Mouse (Mus musculus) hindbrain, embryonic 14.5 days (tissue): Measurements from ENCODE around the gene Oprm1. TPM values are rescaled to one million over a fixed set of nuclear protein-coding genes. Genes with fewer than 3 reads are reported as not detected.
"Not testable (repeated sequence)": the region's sequence is repeated elsewhere in the genome, so short reads cannot be mapped to it uniquely, and the experiment has no call there.

Source experiments
- ATAC-seq: fragments of 200-750 bp; cut with Nextera tagmentation; 2 replicates; pipeline ENCODE4 v1.8.0; 2017; ENCODE audit warnings: moderate number of reproducible peaks, mild to moderate bottlenecking, moderate TSS enrichment, moderate library complexity; ENCODE audit not compliant: low FRiP score
- DNase-seq: peaks from one replicate; pipeline ENCODE4 v3.0.0-alpha.2; 2015; ENCODE audit warnings: low spot score
- H3K27ac ChIP-seq: fragments of 300-500 bp; sonication (generic); 2 replicates; pipeline ENCODE4 v1.5.1; 2014; ENCODE audit warnings: mild to moderate bottlenecking, moderate library complexity
- H3K27me3 ChIP-seq: fragments of 300-500 bp; sonication (generic); 2 replicates; pipeline ENCODE4 v1.6.1; 2014; ENCODE audit warnings: mild to moderate bottlenecking, low read length, mixed read lengths; ENCODE audit not compliant: control insufficient read depth, insufficient read depth
- H3K36me3 ChIP-seq: fragments of 300-500 bp; sonication (generic); replicated peaks from 2 replicates; pipeline ENCODE4 v1.6.1; 2014; ENCODE audit not compliant: control insufficient read depth, insufficient read depth
- H3K4me1 ChIP-seq: fragments of 300-500 bp; sonication (generic); replicated peaks from 2 replicates; pipeline ENCODE4 v1.6.1; 2014; ENCODE audit warnings: antibody characterized with exemption, low read length, mixed read lengths; ENCODE audit not compliant: control insufficient read depth, insufficient read depth
- H3K4me2 ChIP-seq: fragments of 300-500 bp; sonication (generic); replicated peaks from 2 replicates; pipeline ENCODE4 v1.6.1; 2014; ENCODE audit warnings: mild to moderate bottlenecking, moderate library complexity
- H3K4me3 ChIP-seq: fragments of 300-500 bp; sonication (generic); replicated peaks from 2 replicates; pipeline ENCODE4 v1.5.1; 2014; ENCODE audit warnings: mild to moderate bottlenecking, low read length
- H3K9ac ChIP-seq: fragments of 300-500 bp; sonication (generic); 2 replicates; pipeline ENCODE4 v1.6.1; 2014
- H3K9me3 ChIP-seq: fragments of 300-500 bp; sonication (generic); 2 replicates; pipeline ENCODE4 v1.6.1; 2016; ENCODE audit warnings: low read length; ENCODE audit not compliant: control insufficient read depth
- WGBS: fragments of 180-500 bp; shearing (Covaris S2); extraction: QIAGEN DNeasy Blood & Tissue Kit; methylation state at CpG from one replicate; pipeline ENCODE4 v1.1.7; 2014; 5-methylcytosine and 5-hydroxymethylcytosine counted together
- polyA plus RNA-seq: library from polyadenylated mRNA; unstranded; fragments of >200 nt; fragmentation: Nextera tagmentation; extraction: Ambion mirVana; gene quantifications from 2 replicates; pipeline ENCODE4 v1.2.1, GENCODE M21; 2014

The Oprm1 gene
- polyA plus RNA-seq, 1 experiment from 2014 or later = 3.6 TPM

DNA sequence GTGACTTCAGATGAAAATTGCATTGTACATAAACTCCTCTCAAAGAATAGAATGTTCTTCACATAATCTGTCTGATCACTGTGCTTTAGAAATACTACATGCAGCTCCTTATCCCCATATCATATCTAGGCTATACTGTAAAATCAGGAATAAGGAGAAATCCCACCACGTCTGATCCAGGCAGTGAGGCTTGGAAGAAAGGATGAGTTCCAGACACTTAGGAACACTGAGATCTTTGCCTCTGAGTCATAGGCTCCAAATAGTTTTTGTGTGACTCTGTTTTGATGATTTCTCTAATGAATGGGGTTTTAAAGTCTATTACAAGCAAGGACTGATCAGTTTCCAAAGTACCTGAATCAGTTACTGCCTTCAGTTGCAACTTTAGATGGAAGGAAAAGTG is 83.9 kb downstream of the Oprm1 start:
- 87% methylated on average over 1 of the region's 1 CpGs for WGBS
- Histone ChIP-seq H3K9me3 (no peaks in the 10 kb centered on the region), H3K36me3 (no peaks in the 10 kb centered on the region), H3K4me2 (no peak overlapping the region), H3K4me3 (no peak overlapping the region), H3K27me3 (no peaks in the 10 kb centered on the region), H3K27ac (no peak overlapping the region), H3K9ac (no peak overlapping the region), H3K4me1 (no peaks in the 10 kb centered on the region)
- DNase-seq (no peak), ATAC-seq (no peak)

DNA sequence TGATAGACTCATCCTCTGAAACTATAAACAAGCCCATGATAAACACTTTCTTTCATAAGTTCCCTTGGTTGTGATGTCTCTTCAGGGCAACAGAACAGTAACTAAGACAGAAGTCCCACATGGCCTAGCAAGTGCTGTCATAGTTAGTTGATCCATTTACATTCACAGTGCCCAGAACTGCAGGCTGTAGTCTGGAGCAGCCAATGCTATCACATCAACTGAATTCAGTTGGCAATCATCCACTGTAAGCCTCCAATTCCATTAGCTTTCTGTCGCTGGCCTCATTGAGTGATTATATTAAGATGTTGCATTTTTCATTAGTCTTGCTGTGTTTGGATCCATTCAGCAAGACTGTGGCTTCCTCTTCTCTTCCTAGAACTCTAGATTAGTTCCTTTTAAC is 88.0 kb downstream of the Oprm1 start:
- ATAC-seq = no peak
- DNase-seq = no peak
- Histone ChIP-seq H3K9me3 (no peaks in the 10 kb centered on the region), H3K4me1 (no peaks in the 10 kb centered on the region), H3K27ac (no peak overlapping the region), H3K27me3 (no peaks in the 10 kb centered on the region), H3K4me2 (no peak overlapping the region), H3K4me3 (no peak overlapping the region), H3K9ac (no peak overlapping the region), H3K36me3 (no peaks in the 10 kb centered on the region)
- WGBS = 68% methylated on average over 1 of the region's 1 CpGs

DNA sequence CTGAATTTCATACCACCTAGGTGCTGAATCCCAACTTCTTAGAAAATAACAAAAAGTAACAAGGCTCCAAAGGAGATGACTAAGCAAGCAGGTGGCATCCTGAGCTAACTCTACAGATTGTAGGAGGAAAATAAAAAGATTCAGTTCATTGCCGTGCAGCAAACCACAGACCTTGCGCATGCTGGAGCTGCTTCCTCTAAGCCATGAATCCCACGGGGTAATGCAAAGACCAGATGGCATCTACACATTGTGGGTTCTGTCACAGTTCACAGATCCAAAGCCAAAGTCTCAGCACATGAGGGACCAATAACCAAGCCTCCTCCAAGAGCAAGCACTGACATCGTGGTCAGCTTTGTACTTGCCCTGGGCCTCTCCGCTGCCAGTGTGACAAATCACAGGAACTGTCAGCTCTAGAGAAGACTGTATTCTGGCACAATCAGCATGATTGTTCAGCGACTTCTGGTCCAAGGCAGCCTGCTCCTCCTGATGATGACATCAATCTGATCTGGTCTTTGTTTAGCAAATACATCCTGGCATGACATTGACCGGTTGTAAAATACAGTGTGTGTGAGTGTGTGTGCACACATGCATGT is 90.0 kb downstream of the Oprm1 start:
- Histone ChIP-seq H3K4me1 (no peaks in the 10 kb centered on the region), H3K27ac (no peak overlapping the region), H3K27me3 (no peaks in the 10 kb centered on the region), H3K36me3 (no peaks in the 10 kb centered on the region), H3K9me3 (no peaks in the 10 kb centered on the region), H3K4me2 (no peak overlapping the region), H3K9ac (no peak overlapping the region), H3K4me3 (no peak overlapping the region)
- 66% methylated on average over 7 of the region's 7 CpGs for WGBS
- DNase-seq (no peak), ATAC-seq (no peak)

GRCm38 (mm10) chr10:6848834-6849233 is 90.5 kb downstream of the Oprm1 start:
- 71% methylated on average over 2 of the region's 2 CpGs for WGBS
- H3K27me3 ChIP-seq = no peaks in the 10 kb centered on the region
- no peak overlapping the region for H3K4me2 ChIP-seq
- ATAC-seq = no peak
- no peak overlapping the region for H3K27ac ChIP-seq
- H3K9ac ChIP-seq = no peak overlapping the region
- H3K9me3 ChIP-seq = no peaks in the 10 kb centered on the region
- H3K36me3 ChIP-seq = no peaks in the 10 kb centered on the region
- no peaks in the 10 kb centered on the region for H3K4me1 ChIP-seq
- no peak for DNase-seq
- no peak overlapping the region for H3K4me3 ChIP-seq

GRCm38 (mm10) chr10:6855812-6856211 is 97.5 kb downstream of the Oprm1 start:
- H3K36me3 ChIP-seq = no peaks in the 10 kb centered on the region
- H3K27ac ChIP-seq = no peak overlapping the region; the same call in 1 of the 2 replicates
- no peak overlapping the region for H3K4me3 ChIP-seq
- WGBS = 54% methylated on average over 3 of the region's 3 CpGs
- no peaks in the 10 kb centered on the region for H3K4me1 ChIP-seq
- no peak for ATAC-seq
- H3K27me3 ChIP-seq = no peaks in the 10 kb centered on the region
- H3K9ac ChIP-seq = no peak overlapping the region
- H3K4me2 ChIP-seq = no peak overlapping the region
- DNase-seq = no peak
- H3K9me3 ChIP-seq = no peaks in the 10 kb centered on the region

- WGBS = 82% methylated on average over 7 of the region's 7 CpGs
- ATAC-seq = no peak
These were observed 113.2 kb downstream of the Oprm1 start for GRCm38 (mm10) chr10:6871418-6872072.

DNA sequence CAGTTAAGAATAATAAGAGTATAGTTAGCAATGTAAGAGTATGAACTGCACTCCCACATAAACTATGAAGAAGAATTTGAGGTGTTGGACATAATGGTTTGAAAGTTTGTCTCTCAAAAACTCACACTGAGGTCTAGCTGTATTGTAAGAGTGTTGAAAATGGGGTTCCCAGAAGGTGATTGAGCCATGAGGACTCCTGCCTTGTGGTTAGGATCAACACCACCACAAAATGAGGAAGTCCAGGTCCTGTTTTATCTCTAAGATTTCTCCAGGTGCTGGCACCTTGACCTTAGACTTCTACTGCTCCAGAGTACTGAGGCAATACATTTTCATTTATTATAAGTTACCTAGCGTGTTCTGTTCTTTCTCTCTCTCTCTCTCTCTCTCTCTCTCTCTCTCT is 115.6 kb downstream of the Oprm1 start:
- WGBS = 85% methylated on average over 1 of the region's 1 CpGs
- ATAC-seq = no peak
- H3K27me3 ChIP-seq = no peaks in the 10 kb centered on the region

More at GRCm38 (mm10) chr10:6871418-6872072, 113.2 kb downstream of the Oprm1 start:
- Histone ChIP-seq H3K27me3 (no peaks in the 10 kb centered on the region), H3K9ac (no peak overlapping the region), H3K36me3 (no peaks in the 10 kb centered on the region), H3K27ac (no peak overlapping the region), H3K4me2 (no peak overlapping the region), H3K4me1 (no peaks in the 10 kb centered on the region), H3K9me3 (peaks cover 10% of the 10 kb centered on the region; the same call in 1 of the 2 replicates), H3K4me3 (no peak overlapping the region)
- no peak for DNase-seq

DNA sequence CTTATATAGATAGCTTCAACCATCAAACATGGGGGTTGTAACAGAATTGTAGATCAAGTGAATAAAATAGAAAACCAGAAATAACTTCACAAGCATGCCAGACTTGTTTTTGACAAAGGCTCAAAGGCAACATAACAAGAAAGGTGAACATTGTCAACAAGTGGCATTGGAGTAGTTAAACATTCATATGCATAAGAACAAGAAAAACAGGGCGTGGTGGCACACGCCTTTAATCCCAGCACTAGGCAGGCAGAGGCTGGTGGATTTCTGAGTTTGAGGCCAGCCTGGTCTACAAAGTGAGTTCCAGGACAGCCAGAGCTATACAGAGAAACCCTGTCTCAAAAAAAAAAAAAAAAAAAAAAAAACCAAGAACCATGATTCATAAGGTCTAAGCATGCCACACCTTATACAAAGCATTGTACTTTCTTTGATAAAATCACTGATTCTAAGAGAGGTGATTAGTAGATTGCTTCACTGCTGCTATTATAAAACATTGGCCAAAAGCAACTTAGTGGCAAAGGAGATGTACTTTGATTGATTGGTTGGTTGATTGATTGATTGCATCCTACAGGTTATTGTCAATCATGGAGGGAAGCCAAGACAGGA is 120.1 kb downstream of the Oprm1 start:
- DNase-seq (no peak), ATAC-seq (no peak)
- Histone ChIP-seq H3K27me3 (no peaks in the 10 kb centered on the region), H3K4me2 (no peak overlapping the region), H3K4me1 (no peaks in the 10 kb centered on the region), H3K27ac (no peak overlapping the region), H3K9me3 (no peaks in the 10 kb centered on the region), H3K4me3 (no peak overlapping the region), H3K36me3 (no peaks in the 10 kb centered on the region), H3K9ac (no peak overlapping the region)
- 93% methylated on average over 2 of the region's 2 CpGs for WGBS

More for the DNA sequence above, 115.6 kb downstream of the Oprm1 start:
- H3K4me2 ChIP-seq = no peak overlapping the region
- H3K9ac ChIP-seq = no peak overlapping the region
- no peak overlapping the region for H3K27ac ChIP-seq
- no peaks in the 10 kb centered on the region for H3K36me3 ChIP-seq
- no peak for DNase-seq
- H3K4me3 ChIP-seq = no peak overlapping the region
- H3K9me3 ChIP-seq = peaks cover 6% of the 10 kb centered on the region; the same call in 1 of the 2 replicates
- H3K4me1 ChIP-seq = no peaks in the 10 kb centered on the region

DNA sequence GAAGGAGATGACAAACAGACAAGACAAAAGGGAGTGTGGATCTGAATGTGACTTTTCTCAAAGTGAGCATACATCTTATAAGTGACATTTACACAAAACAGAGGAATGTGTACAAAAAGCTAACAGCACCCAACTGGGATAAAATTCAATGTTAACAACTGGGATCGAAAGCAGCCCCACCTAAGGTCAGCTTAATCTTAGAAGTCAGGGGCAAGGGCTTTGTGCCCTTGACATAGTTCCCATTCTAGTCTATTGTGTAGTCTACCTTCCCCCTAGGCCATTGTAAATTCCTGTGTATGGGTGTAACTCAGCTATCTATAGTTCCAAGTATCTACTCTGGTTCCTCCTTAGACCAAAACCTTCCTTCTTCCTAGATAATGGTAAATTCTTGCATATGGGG is 123.7 kb downstream of the Oprm1 start:
- not testable (repeated sequence) for H3K36me3 ChIP-seq, H3K27me3 ChIP-seq, H3K4me1 ChIP-seq, DNase-seq, H3K4me3 ChIP-seq, ATAC-seq, H3K9ac ChIP-seq, H3K9me3 ChIP-seq, H3K27ac ChIP-seq, H3K4me2 ChIP-seq
- WGBS = 85% methylated on average over 1 of the region's 1 CpGs
